Mouse (Mus musculus) heart, postnatal 0 days (tissue): Measurements from ENCODE around the gene Serpinb1c.

Source experiments
- CTCF ChIP-seq: IDR thresholded peaks from 2 replicates; pipeline ENCODE4 v1.5.1; 2016; ENCODE audit warnings: antibody characterized with exemption, control low read depth, low read depth
- EP300 ChIP-seq: IDR thresholded peaks from 2 replicates; pipeline ENCODE4 v1.6.1; 2016; ENCODE audit warnings: antibody characterized with exemption, low read depth

DNA sequence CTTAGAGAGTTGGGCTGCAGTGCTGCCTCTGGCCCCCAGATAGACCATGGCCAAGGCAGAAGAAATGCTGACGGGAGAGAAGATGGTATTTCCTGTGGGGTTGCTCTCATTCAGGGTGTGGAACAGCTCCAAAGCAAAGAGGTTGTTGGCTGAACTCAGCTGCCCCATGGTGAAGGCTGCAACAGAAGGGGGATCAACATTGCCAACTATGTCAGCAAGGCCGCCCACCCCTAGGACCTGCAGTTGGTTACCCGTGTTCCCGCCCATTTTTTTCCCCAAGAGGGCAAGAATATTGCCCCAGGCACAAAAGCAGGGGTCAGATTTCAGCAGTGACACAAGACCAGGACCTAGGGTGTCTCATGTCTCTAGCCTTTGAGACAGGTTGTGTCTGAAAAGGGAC is 1.1 kb downstream of the Serpinb1c start:
- TF ChIP-seq EP300 (no peak), CTCF (no peak)
